Mouse (Mus musculus) ES-Bruce4 (cell line): ENCODE measurements around the gene Hmmr. TPM values are rescaled to one million over a fixed set of nuclear protein-coding genes. Genes with fewer than 3 reads are reported as not detected.

Experiments used
- H3K27ac ChIP-seq: 2 replicates; pipeline ENCODE4 v1.5.1; 2012; ENCODE audit warnings: low read length, inconsistent platforms; ENCODE audit not compliant: insufficient read depth
- H3K27me3 ChIP-seq: 2 replicates; pipeline ENCODE4 v1.6.1; 2012; ENCODE audit warnings: mild to moderate bottlenecking, low read length, inconsistent platforms; ENCODE audit not compliant: control insufficient read depth, poor library complexity, insufficient read depth, severe bottlenecking
- H3K36me3 ChIP-seq: 2 replicates; pipeline ENCODE4 v1.6.1; 2012; ENCODE audit warnings: inconsistent platforms, mild to moderate bottlenecking, low read length, moderate library complexity; ENCODE audit not compliant: control insufficient read depth, poor library complexity, insufficient read depth, severe bottlenecking
- H3K4me1 ChIP-seq: one replicate; pipeline ENCODE4 v1.8.1; 2011; ENCODE audit warnings: low read length; ENCODE audit not compliant: control insufficient read depth, insufficient read depth
- H3K4me3 ChIP-seq: 2 replicates; pipeline ENCODE4 v1.5.1; 2011; ENCODE audit warnings: low read depth, mild to moderate bottlenecking, low read length
- H3K9ac ChIP-seq: 2 replicates; pipeline ENCODE4 v1.6.1; 2012; ENCODE audit warnings: low read depth, mild to moderate bottlenecking, inconsistent platforms; ENCODE audit not compliant: poor library complexity, severe bottlenecking
- H3K9me3 ChIP-seq: replicated peaks from 2 replicates; pipeline ENCODE4 v1.6.1; 2012; ENCODE audit warnings: mild to moderate bottlenecking, low read length, inconsistent platforms; ENCODE audit not compliant: control insufficient read depth, poor library complexity, insufficient read depth, severe bottlenecking
- CTCF ChIP-seq: IDR thresholded peaks from one replicate; pipeline ENCODE4 v1.8.1; 2011; ENCODE audit warnings: low read depth, low read length
- EP300 ChIP-seq: IDR thresholded peaks from 2 replicates; pipeline ENCODE4 v1.6.1; 2011; ENCODE audit warnings: low read depth, low read length; ENCODE audit not compliant: insufficient read depth
- POLR2A ChIP-seq: IDR thresholded peaks from one replicate; pipeline ENCODE4 v1.8.1; 2011; ENCODE audit warnings: low read length; ENCODE audit not compliant: insufficient read depth
- polyA plus RNA-seq: library from polyadenylated mRNA; stranded (reverse); fragments of >200 nt; gene quantifications from 2 replicates; pipeline ENCODE4 v1.2.4, GENCODE M21; 2011; ENCODE audit warnings: low read depth; ENCODE audit not compliant: missing spikeins, insufficient read depth, insufficient read length

The Hmmr gene
- polyA plus RNA-seq, 1 experiment, result 182 TPM

DNA sequence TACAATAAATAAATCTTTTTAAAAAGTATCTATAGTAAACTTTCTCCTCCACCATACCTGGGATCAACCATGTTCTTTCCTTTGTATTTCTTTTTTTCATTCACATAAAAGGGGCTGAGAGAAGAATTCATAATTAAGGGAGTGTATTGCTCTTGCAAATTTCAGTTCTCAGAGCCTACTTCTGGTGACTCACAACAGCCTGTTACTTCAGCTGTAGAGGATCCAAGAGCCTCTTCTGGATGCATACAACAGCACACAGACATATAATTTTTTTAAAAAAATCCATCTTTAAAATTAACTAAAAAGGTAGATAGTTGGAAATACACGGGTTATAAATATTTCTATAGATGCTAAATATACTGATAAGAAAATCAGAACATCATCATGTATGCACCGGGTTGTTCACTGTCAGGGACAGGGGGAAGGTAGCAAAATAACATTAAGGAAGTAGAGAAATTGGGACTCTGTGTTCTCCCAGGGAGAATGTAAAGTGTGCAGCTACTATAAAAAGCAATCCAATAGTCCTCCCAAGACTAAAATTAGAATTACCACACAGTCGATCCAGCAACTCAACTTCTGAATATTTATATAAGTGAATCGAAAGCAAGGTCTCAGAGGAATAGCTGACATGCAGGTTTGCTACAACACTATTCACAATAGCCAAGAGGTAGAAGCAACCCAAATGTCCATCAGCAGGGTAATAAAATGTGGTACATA is 58.0 kb downstream of the Hmmr start:
- H3K4me3 ChIP-seq, result no peak overlapping the region
- peaks cover 4% of the 10 kb centered on the region for H3K9me3 ChIP-seq
- H3K27me3 ChIP-seq, result no peaks in the 10 kb centered on the region
- TF ChIP-seq POLR2A (no peak), EP300 (no peak), CTCF (no peak)
- peaks cover 25% of the 10 kb centered on the region for H3K36me3 ChIP-seq
- H3K4me1 ChIP-seq, result no peaks in the 10 kb centered on the region
- H3K27ac ChIP-seq, result no peak overlapping the region
- no peak overlapping the region for H3K9ac ChIP-seq

Other genes with a start within 250 kb of the Hmmr start
- 60.9 and 67.3 TPM in 2 replicates for gene Mat2b, start 38.2 kb downstream of the Hmmr start, polyA plus RNA-seq
- gene Nudcd2, start 245 bp upstream of the Hmmr start, polyA plus RNA-seq, result 194 and 199 TPM in 2 replicates
- gene Ccng1, start 21.9 kb upstream of the Hmmr start, polyA plus RNA-seq, result 316 and 327 TPM in 2 replicates